Mouse (Mus musculus) erythroid progenitor cell, adult 5-6 weeks (primary cell): ENCODE measurements around the gene Sez6l. TPM values are rescaled to one million over a fixed set of nuclear protein-coding genes. Genes with fewer than 3 reads are reported as not detected.

Source experiments
- ATAC-seq: replicated peaks from 2 replicates; pipeline ENCODE4 v1.8.0; 2016; ENCODE audit warnings: moderate number of reproducible peaks, mild to moderate bottlenecking, moderate TSS enrichment, inconsistent platforms; ENCODE audit not compliant: poor library complexity, low FRiP score, severe bottlenecking
- total RNA-seq, 2 experiments: library from RNA; stranded (forward) in 1 of 2; stranded (reverse) in 1 of 2; fragments of 150-400 nt in 1 of 2; fragments of 186-747, 209-891 nt in 1 of 2; gene quantifications; 2 replicates each; pipeline versions ENCODE4 v1.2.3 to v1.2.4; 2015 to 2017; ENCODE audit warnings: low replicate concordance in 2 of 2

The Sez6l gene
- total RNA-seq, 2 experiments from 2014 or later, result not detected

DNA sequence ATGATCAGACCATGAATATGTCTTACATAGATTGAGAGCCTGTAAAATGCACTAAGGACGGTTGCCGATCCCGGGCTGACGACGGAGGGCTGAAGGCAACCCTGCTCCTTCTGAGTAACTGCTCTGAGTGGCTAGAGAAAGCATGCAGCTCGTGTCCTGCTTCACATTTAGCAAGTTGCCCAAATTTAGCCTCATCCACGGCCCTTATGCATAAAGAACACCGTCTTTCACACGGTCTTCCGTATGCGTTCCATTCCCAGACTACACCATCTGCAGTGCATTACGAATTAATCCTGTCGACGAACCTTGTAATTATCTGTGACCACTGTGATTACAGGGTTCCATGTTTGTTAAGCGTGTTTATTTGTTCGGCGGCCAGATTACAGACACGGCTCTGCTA is 180.9 kb downstream of the Sez6l start:
- no peak for ATAC-seq

DNA sequence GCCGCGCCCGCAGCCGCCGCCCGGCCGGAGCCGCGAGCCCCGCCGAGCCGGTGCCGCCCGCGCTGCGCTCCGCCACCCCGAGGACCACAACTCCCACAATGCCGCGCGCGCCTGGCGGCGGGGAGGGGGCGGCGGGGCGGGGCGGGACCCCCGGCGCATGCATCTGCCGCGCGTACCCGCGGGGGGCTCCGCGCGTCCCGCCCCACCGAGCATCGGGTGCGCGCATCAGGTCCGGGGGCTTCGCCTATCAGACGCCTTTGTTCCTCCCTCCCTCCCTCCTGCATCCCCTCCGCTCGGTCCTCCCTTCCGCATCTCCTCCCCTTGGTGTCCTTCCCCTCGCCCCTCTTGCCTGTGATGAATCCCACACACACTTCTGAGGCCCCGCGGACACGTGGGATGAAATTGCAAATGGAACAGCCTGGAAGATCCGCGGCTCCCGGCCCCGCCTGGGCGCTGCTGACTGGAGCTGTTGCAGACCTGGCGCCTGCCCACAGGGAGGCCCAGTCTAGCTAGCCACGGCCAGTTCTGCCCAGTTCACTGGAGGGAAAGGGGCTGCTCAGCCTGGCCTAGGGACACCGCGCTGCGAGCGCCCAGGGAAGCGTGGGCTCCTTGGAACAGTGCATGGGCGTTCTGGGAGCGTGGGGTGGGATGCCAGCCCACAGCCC is 182.1 kb downstream of the Sez6l start, which contains the start of gene Asphd2:
Asphd2 (minus strand) TSS at position 88 of the 665 bp plus-strand sequence.
- no peak for ATAC-seq

DNA sequence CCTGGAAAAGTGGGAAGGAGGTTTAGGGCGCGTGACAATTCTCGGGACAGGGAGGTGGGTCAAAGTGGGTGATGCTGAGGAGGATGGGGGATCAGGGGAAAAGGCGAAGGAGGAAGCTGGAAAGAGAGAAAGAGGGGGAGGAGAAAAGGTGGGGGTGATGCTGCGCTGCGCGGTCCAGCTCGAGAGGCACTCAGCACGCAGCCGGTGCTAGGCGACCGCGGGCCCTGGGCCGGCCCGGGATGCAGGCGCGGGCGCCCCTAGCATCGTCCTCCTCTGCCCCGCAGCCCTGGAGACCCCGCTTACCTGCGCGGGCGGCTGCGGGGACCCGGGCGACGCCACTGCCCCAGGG is 182.6 kb downstream of the Sez6l start:
- ATAC-seq, result no peak

DNA sequence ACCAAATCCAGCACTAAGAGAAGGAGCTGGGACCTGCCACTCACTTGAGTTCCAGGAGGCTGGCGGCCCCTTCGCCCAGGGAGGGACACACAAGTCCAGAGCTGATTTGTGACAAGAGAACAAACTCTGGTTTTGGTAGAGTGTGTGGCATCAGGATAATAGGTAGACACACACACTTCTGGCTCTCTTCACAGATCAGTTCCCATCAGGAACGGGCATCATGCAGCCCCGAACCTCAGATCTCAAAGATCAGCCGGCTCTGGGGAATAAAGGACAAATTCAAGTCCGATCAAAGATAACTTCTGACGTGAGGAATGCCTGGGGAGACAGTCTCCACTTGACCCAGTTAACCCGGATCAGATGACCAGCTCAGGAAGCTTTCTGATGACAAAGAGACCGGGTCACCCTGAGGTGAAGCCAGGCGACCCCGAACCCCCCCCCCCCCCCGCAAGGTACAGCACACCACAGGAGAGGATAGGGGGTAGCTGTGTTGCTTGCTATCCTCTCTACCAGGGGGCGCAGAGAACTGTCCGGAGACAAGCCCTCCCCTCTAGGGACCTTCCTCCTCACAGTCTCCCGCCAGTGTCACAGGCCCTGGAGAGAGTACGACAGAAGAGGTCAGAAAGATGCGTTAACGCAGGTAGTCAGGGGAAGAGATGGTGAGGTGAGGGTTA is 183.1 kb downstream of the Sez6l start:
- no peak for ATAC-seq

DNA sequence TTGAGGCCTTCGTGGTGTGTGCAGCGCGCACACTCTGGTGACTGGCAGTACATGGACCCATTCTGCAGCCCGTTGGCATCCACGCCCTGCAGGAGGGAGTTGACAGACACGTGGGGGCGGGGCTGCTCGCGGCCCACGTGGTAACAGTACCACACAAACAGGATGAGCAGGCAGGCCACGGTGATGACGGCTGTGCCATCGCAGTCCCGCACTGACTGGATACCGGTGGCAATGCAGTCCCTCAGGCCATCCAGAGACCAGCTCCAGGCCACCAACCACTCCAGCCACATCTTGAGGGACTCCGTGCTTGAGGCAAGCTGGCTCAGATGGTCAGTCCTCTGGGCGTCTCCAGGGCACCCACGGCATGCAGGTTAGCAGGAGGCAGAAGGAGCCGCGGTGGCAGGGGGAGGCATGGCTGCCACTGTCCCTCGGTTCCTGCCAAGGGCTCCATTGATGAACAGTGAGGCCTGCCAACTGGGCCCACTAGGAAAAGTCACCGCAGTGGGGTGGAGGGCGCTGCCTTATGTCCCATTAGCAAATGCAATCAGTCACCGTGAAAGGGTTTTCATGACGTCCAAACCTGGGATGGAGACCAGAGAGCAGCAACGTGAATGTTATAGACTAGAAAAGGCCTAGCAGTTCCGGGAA is 185.2 kb downstream of the Sez6l start:
- no peak for ATAC-seq

DNA sequence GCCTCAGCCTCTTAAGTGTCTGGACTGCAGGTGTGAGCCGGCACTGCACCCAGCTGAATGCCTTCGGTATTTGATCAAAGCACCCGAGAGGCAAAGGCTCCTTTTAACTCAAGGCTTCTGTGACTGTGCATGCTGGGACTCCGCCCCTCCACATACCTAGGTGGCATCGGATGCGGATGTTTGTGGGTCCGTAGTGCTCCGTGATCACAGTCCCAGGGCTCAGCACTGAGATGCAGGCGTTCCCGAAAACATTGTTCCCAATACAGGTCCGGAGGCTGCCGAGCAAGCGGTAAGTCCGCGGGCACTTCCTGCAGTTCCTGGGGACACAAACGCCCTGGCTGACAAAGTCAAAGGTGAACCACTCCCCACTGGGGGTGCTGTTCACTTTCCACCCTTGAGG is 186.0 kb downstream of the Sez6l start:
- no peak for ATAC-seq

DNA sequence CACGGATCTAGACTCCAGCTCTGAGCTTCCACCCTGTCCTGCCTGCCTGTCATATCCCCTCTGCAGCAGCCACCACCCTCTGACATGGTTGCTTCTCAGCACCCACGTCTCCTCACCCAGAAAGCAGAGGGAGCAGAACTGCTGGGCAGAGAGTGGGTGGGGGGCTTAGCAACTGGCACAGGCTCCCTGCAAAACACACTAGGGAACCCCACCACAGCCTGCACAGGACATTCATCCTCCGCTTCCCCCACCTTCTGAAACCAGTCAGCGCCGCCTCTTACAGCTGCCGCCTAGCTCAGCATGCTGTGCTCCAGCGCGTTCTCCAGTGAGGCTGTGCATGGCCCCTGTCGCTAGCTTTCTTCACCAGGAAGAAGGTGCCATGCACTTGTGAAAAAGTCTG is 187.6 kb downstream of the Sez6l start:
- ATAC-seq, result no peak

DNA sequence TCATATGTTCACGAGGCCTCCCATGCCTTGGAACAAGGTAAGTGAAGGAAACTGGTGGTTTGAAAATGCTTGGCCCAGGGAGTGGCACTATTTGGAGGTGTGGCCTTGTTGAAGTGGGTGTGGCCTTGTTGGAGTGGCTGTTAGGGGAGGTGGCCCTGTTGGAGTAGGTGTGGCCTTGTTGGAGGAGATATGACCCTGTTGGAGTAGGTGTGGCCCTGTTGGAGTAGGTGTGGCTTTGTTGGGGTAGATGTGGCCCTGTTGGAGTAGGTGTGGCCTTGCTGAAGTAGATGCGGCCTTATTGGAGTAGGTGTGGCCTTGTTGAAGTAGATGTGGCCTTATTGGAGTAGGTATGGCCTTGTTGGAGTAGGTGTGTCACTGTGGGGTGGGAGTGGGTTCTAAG is 191.0 kb downstream of the Sez6l start:
- ATAC-seq, result no peak; the same call in 1 of the 2 replicates

DNA sequence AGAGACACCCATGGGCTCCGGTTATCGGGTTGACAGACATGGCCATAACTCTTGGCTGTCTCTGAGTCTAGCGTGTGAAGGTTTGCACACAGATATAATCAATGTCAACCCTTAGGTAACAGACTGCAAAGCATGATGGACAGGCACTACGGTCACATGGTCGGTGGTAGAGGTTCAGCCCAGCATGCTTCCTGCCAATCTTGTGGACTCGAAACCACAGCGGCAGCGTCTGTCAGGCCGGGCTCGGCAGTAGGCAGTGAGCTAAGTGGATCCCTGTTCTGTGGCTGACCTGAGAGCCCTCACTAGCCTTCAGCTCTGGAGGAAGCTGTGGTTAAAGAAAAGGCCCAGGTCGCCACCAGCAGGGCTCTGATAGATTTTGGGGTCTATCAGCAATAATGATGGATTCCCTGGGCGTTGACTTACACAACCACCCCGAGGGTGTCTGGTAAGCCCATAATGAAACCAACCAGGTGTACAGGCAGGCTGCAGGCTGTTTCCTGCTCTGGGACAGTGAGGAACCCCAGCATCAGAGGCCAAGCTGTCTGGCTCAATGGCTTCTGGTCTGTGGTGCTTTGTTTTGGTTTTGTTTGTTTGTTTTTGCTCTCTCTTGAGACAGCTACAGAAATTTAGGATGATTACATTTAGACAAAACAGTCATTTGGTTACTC is 192.0 kb downstream of the Sez6l start:
- no peak for ATAC-seq

DNA sequence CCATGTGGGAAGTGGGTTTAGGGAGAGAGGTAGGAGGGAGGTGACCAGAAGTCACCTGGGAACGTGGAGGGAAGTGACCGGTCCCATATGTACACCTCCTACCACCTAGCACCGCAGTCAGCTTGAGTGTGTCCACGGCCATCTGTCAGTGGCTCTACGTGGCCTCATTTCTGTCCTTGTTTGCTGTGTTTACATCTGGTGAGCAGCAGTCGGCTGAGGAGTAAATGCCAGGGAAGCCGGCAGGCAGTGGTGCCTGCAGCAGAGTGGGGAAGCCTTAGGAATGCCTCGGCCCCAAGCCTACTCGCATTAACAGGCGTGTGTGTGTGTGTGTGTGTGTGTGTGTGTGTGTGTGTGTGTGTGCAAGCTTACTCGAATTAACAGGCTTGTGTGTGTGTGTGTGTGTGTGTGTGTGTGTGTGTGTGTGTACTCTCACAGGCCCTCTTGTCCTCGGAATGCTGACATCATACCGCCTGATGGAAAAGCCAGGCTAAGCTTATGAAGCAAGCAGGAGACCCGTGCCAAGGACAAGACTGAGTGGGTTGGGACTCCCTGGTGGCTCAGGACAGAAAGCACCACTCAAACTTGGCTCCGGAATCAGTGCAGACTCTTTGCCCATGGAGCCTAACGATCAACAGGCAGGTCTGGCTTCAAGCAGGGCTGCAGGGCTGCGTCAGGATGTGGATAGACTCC is 194.2 kb downstream of the Sez6l start:
- ATAC-seq, result no peak

DNA sequence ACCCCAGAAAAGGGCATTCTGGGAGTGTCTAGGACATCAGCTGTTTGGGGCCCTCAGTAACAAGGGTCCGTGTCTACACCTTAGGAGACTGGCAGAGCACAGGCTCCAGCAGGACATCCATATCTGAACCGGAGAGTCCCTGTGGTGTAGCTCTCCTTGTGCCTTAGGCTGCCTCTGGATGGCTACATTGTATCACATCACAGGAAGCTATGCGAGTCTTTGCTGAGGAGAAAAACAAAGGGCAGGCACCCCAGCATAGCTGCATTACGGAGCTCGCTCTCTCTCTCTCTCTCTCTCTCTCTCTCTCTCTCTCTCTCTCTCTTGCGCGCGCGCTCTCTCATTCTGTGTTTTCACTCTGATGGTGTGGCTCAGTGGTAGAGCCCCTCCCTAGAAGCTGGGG is 194.9 kb downstream of the Sez6l start:
- no peak for ATAC-seq

DNA sequence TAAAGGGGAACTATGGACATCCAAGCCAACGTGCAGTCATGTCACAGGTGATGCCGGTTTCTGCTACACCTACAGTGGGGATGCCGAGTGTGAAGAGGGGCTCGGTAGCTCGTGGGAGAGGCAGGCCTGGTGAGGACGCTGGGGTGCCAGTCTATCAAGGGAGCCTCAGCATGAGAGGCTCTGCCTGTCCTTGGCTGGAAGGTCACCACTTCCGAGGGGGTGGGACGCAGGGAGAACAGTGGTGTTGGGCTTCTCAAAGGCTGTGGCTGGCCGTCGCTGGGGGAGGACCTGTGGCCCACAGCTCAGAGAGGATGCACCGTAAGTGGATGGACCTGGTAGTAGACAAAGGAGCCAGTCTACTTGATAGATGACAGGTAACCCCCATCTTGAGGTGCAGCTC is 195.8 kb downstream of the Sez6l start:
- ATAC-seq, result no peak

DNA sequence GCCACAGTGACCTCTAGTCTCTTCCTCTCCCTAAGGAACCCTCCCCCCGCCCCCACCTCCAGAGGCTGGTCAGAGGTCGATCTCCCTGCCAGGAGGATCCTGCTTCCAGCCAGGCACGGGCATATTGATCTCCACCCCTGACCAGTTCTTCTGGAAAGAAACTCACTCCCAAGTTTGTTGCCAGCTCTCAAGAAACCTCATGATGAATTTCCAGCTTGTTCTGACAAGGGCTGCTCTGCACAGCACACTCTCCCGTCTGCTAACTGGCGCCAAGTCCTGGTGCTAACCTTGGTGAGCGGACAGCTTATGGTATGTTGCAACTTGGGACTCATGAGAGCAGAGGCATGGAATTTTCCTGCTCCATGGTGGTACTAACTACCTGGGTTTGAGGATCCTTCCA is 198.3 kb downstream of the Sez6l start:
- no peak for ATAC-seq

DNA sequence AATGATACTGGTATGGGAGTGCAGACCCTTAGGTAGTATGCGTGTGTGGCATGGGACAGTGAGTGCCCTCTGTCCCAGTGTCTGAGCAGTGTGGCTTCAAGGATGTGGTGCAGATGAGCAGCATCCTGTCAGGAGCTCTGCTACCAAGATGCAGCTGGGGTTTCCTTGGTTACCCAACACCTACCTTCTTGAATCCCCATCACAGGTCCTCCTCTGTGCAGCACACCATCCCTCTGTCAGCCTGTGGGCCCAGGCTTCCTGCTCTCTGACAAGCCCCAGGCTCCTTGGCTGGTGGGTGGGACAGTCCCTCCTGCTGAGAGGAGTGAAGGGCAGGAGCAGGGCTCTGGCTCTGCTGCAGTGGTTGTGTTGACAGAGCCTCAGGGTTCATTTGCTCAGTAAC is 199.6 kb downstream of the Sez6l start:
- no peak for ATAC-seq

DNA sequence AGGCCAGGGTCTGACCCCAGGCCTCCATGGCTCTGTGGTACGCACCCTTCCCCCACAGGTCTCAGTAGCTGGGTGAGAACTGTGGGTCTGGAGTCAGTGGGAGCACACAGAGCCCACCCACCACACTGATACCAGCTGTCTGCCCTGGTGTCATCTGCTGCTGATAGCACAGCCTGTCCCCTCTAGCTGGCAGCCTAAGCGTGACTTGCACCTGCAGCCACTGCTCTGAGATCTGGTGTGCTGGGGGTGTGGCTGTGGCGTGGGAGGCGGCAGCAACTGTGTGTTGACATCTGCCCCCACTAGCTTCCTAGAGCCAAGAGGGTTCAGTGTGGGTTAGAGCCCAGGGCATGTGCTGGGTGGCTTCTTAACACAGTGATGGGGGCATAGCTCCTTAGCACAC is 200.9 kb downstream of the Sez6l start:
- ATAC-seq, result no peak

DNA sequence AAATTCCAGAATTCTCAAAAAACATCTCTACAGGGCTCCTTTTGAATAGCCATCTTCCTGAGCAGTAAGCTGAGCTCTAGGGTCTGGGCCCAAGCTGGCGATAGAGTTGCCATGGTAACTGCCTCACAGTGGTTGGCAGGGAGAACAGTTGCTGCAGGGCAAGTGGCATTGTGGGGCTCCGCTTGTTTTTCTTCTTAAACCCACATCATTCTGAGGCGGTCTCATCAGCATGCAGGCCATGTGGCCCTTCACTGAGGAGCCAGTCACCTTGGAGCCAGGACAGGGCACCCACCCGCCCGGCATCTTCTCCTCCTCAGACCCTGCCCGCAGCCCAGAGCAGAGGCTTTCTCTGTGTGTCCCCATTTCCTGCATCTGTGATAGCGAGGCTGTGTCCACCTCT is 205.1 kb downstream of the Sez6l start:
- ATAC-seq, result no peak

DNA sequence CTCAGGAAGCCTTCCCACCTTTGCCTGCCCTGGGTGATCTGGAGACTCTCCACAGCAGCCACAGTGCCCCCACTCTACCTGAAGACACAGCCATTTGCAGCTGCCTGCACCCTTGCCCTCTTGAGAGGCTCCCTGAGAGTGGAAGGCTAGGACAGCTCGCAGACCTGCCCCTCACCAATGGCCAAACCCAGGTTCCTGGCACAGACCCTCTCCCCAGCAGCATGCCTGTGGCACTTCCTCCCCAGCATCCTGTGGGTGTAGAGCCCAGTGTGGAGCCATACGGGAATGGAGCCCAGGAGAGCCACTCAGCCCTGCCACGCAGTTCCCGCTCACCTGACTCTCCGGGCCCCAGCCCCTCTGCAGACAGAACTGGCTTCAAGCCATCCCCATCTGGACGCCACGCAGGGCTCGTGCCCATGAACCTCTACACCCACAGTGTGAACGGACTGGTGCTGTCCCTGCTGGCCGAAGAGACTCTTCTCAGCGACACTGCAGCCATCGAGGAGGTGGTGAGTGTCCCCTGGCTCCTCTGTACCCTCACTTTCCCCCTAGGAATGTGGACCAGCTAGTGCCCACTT is 206.7 kb downstream of the Sez6l start:
- no peak for ATAC-seq

DNA sequence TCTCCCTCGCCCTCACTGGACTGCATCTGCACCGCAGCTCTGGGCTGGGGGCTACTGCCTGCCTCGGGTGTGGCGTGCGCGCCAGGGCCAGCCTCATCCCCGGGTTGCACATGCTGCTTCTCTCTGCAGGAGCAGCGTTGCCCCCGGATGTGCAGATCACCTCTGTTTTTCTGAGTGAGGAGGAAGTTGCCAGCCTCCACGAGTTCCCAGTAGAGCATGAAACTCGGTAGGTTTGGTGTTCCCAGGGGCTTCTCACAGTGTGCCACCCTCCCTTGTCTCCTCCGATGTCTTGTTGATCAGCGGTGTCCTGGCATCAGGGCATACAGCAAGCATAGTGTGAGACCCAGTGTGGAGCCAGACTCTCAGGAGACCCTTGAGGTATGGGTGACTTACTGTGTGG is 207.7 kb downstream of the Sez6l start:
- no peak for ATAC-seq
